Mouse (Mus musculus): ENCODE measurements at regions not wholly inside any gene's neighbourhood (a gene's known extent, or its start where the extent isn't known, plus 50 kb on each side); places are given as distances from the start of the nearest gene placed in this dataset.

DNA sequence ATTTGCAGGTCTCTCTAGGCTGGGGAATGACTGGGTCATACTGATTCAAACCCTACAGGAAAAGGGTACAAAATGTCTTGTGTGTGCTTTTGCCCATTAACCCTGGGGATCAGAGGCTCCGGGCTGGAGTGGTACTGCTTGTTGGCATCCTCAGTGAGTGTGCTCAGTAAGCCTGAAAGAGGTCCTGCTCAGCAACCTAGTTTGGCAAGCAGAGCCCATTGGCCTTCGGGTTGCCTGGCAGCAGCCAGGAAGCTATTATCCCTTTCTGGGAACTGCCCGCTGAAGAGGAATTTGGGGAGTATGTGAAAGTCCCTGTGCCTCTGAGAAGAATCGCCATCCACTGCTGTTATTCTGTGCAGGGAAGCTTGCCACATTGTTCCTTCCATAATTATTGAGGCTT lies 117.1 kb downstream of the Amer3 start:
- peak overlapping the region; percentile 51; the same call in 1 of the 2 replicates for H3K27ac ChIP-seq (replicated peaks)
- H3K36me3 ChIP-seq = no peaks in the 10 kb centered on the region
- H3K9me3 ChIP-seq = no peaks in the 10 kb centered on the region
- no peak overlapping the region for H3K4me2 ChIP-seq (replicated peaks)
- no peaks in the 10 kb centered on the region for H3K27me3 ChIP-seq
- H3K4me1 ChIP-seq = peaks cover 12% of the 10 kb centered on the region
- H3K9ac ChIP-seq (replicated peaks) = no peak overlapping the region
- WGBS = 47% methylated on average over 4 of the region's 4 CpGs
- no peak overlapping the region for H3K4me3 ChIP-seq
- ATAC-seq (replicated peaks) = peak; percentile 76

DNA sequence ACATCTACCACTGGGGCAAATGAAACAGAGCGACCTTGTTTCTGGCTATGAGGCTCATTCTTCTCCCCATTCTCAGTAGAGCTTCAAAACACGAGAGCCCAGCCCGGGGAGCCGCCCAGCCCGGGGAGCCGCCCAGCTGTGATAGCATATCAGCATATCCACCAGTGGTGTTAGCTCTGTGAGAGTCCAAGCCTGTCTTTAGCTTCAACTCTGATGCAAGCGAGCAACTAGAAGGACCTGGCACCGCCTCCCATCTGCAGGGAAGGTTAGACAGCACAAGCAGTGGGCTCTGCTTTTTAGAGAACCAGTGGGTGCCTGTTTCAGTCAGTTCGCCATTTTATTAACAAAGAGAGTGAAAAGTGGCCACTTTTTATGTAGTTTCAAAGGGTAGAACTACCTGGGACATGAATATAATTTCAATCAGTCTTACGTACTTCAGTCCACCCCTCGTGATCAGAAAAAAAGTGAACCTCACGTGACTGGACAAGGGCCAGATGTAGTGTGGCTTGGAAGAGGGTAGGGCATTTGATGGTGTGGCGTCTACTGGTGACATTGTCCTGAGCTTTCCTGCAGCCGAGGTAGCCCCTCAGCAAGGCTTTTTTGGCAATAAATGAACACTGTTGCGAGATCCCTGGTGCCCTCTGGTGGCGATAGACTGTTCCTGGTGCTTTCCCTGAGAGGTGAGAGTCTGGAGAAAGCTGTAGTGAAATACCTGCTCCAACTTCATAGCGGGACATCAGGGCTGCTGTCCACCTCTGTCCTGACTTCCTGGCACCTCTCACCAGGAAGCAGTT lies 121.0 kb downstream of the Amer3 start:
- ATAC-seq (replicated peaks) = peak; percentile 57; the same call in 1 of the 2 replicates
- Histone ChIP-seq H3K36me3 (no peaks in the 10 kb centered on the region), H3K4me3 (no peak overlapping the region), H3K4me1 (peaks cover 12% of the 10 kb centered on the region), H3K27ac (replicated peaks) (no peak overlapping the region), H3K27me3 (no peaks in the 10 kb centered on the region), H3K4me2 (replicated peaks) (no peak overlapping the region), H3K9me3 (no peaks in the 10 kb centered on the region), H3K9ac (replicated peaks) (no peak overlapping the region)
- 47% methylated on average over 17 of the region's 17 CpGs for WGBS

DNA sequence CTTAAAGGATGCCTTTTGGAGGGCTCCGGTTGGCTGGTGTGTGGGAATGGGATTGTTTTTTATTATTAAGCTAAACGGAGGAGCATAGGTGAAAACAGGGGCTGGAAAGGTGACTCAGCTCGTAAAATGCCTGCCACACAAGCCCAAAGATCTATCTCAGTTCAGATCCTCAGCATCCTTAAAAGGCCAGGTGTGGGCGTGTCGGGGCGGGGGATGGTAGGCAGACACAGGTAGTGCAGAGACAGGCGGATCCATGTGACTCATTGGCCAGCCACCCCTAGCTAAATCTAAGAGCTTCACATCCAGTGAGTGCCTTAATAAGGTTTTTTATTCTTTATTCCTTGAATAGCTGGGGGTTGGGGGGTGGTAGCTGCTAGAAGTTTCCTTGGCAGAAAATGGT lies 122.0 kb downstream of the Amer3 start:
- Histone ChIP-seq H3K4me2 (replicated peaks) (no peak overlapping the region), H3K4me1 (peaks cover 12% of the 10 kb centered on the region), H3K9me3 (no peaks in the 10 kb centered on the region), H3K4me3 (no peak overlapping the region), H3K9ac (replicated peaks) (no peak overlapping the region), H3K27ac (replicated peaks) (no peak overlapping the region), H3K36me3 (no peaks in the 10 kb centered on the region), H3K27me3 (no peaks in the 10 kb centered on the region)
- WGBS = 81% methylated on average over 7 of the region's 7 CpGs
- no peak for ATAC-seq (replicated peaks)

DNA sequence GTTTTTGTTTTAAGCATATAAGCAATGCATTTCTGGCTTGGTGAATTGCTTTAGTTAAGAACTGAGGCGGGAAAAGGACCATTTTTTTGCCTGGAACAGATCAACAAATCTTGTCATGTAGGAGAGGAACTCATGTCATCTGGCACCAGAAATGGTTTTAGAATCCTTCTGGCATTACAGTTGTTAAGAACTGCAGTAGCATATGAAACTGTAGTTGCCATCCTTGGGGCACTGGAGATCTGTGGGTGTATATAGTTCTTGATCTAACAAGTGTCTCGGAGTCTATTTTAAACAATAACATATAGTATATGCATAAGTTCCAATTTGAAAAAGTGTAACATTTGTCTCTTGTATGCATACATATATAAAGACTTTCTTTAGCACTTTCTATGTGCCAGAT lies 129.6 kb downstream of the Amer3 start:
- H3K4me2 ChIP-seq (replicated peaks) = no peak overlapping the region
- no peak for ATAC-seq (replicated peaks)
- H3K4me1 ChIP-seq = no peaks in the 10 kb centered on the region
- H3K27ac ChIP-seq (replicated peaks) = no peak overlapping the region
- no peaks in the 10 kb centered on the region for H3K9me3 ChIP-seq
- no peak overlapping the region for H3K9ac ChIP-seq (replicated peaks)
- H3K36me3 ChIP-seq = no peaks in the 10 kb centered on the region
- no peaks in the 10 kb centered on the region for H3K27me3 ChIP-seq
- H3K4me3 ChIP-seq = no peak overlapping the region
- WGBS = 90% methylated on average over 2 of the region's 2 CpGs

DNA sequence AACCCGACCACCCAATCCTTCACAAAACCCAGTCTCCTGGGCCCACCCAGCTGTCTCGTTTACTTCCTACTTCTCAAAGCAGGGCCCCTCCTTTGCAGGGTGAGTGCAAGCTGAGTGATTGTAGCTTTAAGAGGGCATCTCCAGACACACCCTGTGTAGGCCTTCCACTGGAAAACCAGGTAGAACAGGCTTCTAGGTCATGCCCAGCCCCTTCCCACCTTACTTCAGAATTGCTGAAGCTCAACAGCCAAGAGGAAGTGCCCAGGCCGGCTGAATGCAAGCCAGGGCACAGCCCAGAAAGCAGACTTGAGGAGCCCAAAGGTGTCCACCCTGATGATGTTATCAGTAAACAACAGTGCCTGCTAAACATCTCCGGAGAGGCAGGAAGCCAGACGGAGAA lies 120.2 kb downstream of the Fam168b start:
- Histone ChIP-seq H3K27me3 (no peaks in the 10 kb centered on the region), H3K4me3 (no peak overlapping the region), H3K27ac (replicated peaks) (no peak overlapping the region), H3K9ac (replicated peaks) (no peak overlapping the region), H3K36me3 (no peaks in the 10 kb centered on the region), H3K4me1 (no peaks in the 10 kb centered on the region), H3K9me3 (no peaks in the 10 kb centered on the region), H3K4me2 (replicated peaks) (no peak overlapping the region)
- 86% methylated on average over 5 of the region's 5 CpGs for WGBS
- no peak for ATAC-seq (replicated peaks)

DNA sequence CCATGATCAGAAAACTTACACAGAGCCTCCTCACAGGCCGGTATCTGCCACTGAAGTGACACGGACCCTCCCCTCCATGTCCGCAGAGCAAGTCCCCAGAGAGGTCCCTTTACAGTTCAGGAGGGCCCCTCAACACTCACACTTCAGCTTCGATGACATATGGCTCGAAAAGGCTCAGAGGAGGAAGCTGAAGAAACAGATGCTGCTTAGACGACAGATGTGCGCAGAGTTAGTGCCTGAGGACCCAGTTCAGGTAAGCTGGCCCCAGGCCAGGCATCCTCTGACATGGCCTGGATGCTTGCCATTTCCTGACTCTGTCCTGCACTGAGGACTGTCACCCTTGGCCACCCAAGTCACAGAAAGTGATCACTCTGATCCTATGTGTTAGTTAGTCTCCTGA lies 110.7 kb downstream of the Fam168b start:
- H3K27me3 ChIP-seq = no peaks in the 10 kb centered on the region

DNA sequence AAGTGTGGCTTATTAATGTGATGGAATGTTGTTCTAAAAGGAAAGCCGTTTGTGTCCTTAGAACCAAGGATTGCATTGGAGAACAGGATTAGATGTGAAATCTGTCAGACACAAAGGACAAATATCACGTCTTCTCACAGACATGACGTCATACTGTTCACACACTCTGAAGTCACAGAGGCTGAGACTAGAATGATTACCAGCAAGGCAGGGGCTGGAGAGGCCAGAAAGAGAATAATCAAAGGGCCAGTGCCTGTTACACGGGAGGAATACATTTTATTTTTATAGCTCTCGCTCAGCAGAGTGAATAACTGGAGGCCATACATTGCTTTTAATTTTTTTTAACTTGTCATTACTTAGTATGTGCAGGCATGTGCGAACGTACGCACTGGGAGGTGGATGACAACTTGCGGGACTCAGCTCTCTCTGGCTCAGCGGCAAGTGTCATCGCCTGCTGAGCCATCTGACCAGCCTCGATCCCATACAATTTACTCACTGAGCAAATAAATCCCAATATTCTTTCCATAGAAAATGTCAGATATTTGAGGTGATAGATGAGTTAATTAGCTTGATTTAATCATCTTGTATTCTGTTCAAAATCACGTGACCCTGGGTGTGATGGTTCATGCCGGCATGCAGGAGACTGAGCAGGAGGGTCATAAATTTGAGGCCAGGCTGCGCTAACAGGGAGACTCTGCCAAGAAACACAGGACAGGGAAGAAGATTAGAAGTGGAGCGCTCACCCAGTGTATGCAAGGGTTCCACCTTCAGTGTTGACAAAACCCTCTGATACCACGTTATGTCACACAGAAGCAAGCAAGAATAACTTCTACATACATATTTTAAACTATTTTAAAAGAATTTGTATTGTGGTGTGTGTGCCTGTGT lies 109.6 kb downstream of the Fam168b start:
- H3K4me1 ChIP-seq = no peaks in the 10 kb centered on the region
- H3K9me3 ChIP-seq = no peaks in the 10 kb centered on the region
- no peak overlapping the region for H3K4me3 ChIP-seq
- no peaks in the 10 kb centered on the region for H3K36me3 ChIP-seq
- H3K27ac ChIP-seq (replicated peaks) = no peak overlapping the region
- H3K4me2 ChIP-seq (replicated peaks) = no peak overlapping the region
- 76% methylated on average over 17 of the region's 17 CpGs for WGBS
- no peak overlapping the region for H3K9ac ChIP-seq (replicated peaks)
- no peaks in the 10 kb centered on the region for H3K27me3 ChIP-seq
- ATAC-seq (replicated peaks) = no peak

More for the DNA sequence above, 110.7 kb downstream of the Fam168b start:
- Histone ChIP-seq H3K27ac (replicated peaks) (no peak overlapping the region), H3K9me3 (no peaks in the 10 kb centered on the region), H3K4me2 (replicated peaks) (no peak overlapping the region), H3K9ac (replicated peaks) (no peak overlapping the region), H3K36me3 (no peaks in the 10 kb centered on the region), H3K4me1 (no peaks in the 10 kb centered on the region), H3K4me3 (no peak overlapping the region)
- 78% methylated on average over 7 of the region's 7 CpGs for WGBS
- ATAC-seq (replicated peaks) = no peak

DNA sequence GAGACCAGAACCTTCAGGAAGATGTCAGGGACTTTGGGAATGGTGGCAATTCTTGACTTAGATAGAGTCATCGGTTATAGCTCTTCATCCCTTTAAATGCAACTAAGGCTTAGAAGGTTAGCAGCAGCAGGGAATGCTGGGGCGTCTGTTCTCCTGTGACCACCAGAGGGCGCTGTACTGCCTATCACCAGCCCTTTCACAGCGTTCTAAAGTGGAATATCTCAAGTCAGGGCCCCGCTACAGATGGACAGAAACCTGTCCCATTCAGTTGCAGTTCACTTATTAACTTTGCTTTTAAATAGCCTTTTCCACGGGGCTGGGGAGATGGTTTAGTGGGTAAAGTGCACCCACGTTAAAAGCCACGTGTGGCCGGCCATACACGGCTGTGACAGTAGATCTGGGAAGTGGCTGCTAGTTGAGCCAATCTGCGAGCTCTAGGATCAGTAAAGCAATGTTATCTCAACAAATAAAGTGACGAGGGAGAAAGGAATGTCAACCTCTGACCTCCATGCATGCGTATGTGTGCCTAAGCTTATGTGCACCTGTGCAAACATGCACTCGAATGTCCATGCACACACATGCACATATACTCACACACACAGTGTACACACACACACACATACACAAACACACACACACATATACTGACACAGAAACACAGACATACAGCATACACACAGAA lies 104.3 kb downstream of the Fam168b start:
- Histone ChIP-seq H3K9ac (replicated peaks) (no peak overlapping the region), H3K4me1 (no peaks in the 10 kb centered on the region), H3K36me3 (no peaks in the 10 kb centered on the region), H3K27me3 (no peaks in the 10 kb centered on the region), H3K4me3 (no peak overlapping the region), H3K4me2 (replicated peaks) (no peak overlapping the region), H3K27ac (replicated peaks) (no peak overlapping the region), H3K9me3 (no peaks in the 10 kb centered on the region)
- WGBS = 53% methylated on average over 14 of the region's 14 CpGs
- no peak; the same call in 1 of the 2 replicates for ATAC-seq (replicated peaks)

DNA sequence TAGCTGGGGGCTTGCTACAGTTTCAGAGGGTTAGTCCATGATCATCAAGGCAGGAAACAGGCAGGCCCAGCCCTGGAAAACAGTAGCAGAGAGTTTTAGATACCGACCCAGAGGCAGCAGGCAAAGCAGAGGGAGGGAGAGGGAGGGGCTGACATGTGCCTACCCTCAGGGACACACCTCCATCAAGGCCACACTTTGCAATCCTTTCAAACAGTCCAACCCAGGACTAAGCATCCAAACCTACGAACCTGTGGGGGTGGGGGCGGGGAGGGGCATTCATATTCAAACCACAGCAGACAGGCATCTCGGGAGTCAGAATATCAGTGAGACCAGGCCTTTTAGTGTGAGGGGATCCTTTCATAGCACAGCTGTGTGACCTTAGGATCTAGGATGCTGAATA lies 103.2 kb downstream of the Fam168b start:
- H3K9ac ChIP-seq (replicated peaks) = no peak overlapping the region
- H3K27ac ChIP-seq (replicated peaks) = no peak overlapping the region

DNA sequence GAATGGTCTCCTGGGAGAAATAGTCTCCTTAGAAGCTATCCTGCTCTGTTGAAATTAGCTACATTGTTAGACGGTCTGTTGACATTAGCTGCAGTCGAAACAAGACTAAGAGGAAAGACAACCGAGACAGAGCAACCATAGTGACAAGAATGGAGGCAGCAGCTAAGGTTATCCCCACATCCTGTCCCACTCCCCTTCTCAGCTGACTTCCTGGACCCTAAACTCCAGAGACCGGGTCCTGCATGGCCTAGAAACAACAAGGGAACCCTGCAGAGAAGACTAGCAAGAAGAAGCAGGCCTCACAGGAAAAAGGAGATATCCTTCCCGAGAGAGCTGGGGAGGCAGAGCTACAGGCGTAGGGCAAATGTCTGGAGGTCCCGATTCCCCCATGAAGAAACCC lies 102.0 kb downstream of the Fam168b start:
- Histone ChIP-seq H3K27ac (replicated peaks) (no peak overlapping the region), H3K36me3 (no peaks in the 10 kb centered on the region), H3K9ac (replicated peaks) (no peak overlapping the region), H3K4me2 (replicated peaks) (no peak overlapping the region), H3K9me3 (no peaks in the 10 kb centered on the region), H3K4me1 (no peaks in the 10 kb centered on the region), H3K27me3 (no peaks in the 10 kb centered on the region), H3K4me3 (no peak overlapping the region)
- 81% methylated on average over 7 of the region's 7 CpGs for WGBS
- no peak for ATAC-seq (replicated peaks)

More for the DNA sequence above, 103.2 kb downstream of the Fam168b start:
- Histone ChIP-seq H3K36me3 (no peaks in the 10 kb centered on the region), H3K9me3 (no peaks in the 10 kb centered on the region), H3K4me1 (no peaks in the 10 kb centered on the region), H3K4me3 (no peak overlapping the region), H3K4me2 (replicated peaks) (no peak overlapping the region), H3K27me3 (no peaks in the 10 kb centered on the region)
- ATAC-seq (replicated peaks) = no peak
- 71% methylated on average over 4 of the region's 4 CpGs for WGBS

DNA sequence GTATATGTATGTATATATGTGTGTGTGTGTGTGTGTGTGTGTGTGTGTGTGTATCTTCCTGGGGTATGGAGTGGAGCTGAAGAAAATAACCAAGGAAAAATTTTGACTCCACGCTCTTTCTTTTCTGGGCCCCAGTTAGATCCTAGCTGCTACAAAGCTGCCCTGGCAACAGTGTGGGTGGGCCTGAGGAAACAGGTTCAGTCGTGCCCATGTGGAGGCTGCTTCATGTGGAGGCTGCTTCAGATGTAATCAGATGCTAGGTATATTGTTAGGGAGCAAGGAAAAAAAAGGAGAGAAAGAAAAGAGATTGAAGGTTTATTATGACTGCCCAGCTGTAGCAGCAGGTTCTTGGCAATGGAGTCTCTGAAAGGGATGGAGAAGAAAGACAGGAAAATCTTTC lies 100.6 kb downstream of the Fam168b start:
- H3K4me1 ChIP-seq = no peaks in the 10 kb centered on the region
- no peaks in the 10 kb centered on the region for H3K9me3 ChIP-seq
- no peak overlapping the region for H3K9ac ChIP-seq (replicated peaks)
- no peaks in the 10 kb centered on the region for H3K27me3 ChIP-seq
- no peak for ATAC-seq (replicated peaks)
- H3K36me3 ChIP-seq = no peaks in the 10 kb centered on the region
- H3K4me3 ChIP-seq = no peak overlapping the region
- no peak overlapping the region for H3K4me2 ChIP-seq (replicated peaks)
- WGBS = 43% methylated on average over 2 of the region's 2 CpGs
- no peak overlapping the region for H3K27ac ChIP-seq (replicated peaks)

DNA sequence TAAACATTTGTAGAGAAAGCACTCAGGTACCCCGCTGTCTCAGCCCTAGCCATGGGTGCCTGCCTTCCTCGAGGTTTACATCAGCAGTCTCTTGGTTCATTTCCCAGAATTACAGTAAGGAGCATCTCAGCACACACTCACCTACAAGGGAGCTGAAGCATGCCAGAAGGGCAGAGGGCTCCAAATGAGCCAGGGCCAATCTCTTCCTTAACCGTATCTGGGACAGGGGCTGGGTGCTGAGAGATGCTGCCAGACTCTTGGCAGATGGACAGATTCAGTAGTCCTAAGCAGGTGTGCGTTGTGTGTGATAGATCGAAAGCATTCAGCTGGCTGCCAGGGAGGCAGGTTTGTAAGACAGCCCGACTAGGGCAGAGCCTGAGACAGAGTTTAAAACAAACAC lies 97.0 kb downstream of the Fam168b start:
- Histone ChIP-seq H3K27me3 (peaks cover 2% of the 10 kb centered on the region; the same call in 1 of the 2 replicates), H3K9ac (replicated peaks) (no peak overlapping the region), H3K36me3 (no peaks in the 10 kb centered on the region), H3K4me1 (peaks cover 12% of the 10 kb centered on the region), H3K9me3 (no peaks in the 10 kb centered on the region), H3K27ac (replicated peaks) (no peak overlapping the region), H3K4me2 (replicated peaks) (no peak overlapping the region), H3K4me3 (no peak overlapping the region)
- no peak for ATAC-seq (replicated peaks)
- WGBS = 78% methylated on average over 6 of the region's 6 CpGs
